Mouse (Mus musculus) limb, embryonic 11.5 days (tissue): ENCODE measurements at regions not wholly inside any gene's neighbourhood (a gene's known extent, or its start where the extent isn't known, plus 50 kb on each side); places are given as distances from the start of the nearest gene placed in this dataset.

Experiments
- ATAC-seq: fragments of 200-750 bp; cut with Nextera tagmentation; 2 replicates; pipeline ENCODE4 v1.8.0; 2017; ENCODE audit warnings: low read depth; ENCODE audit not compliant: insufficient number of reproducible peaks, low FRiP score, low TSS enrichment
- DNase-seq: peaks from one replicate; pipeline ENCODE4 v3.0.0-alpha.2; 2015; ENCODE audit warnings: low spot score
- H3K27ac ChIP-seq: fragments of 300-500 bp; sonication (generic); replicated peaks from 2 replicates; pipeline ENCODE4 v1.5.1; 2014; ENCODE audit warnings: low read depth, mild to moderate bottlenecking, low read length
- H3K27me3 ChIP-seq: fragments of 300-500 bp; sonication (generic); 2 replicates; pipeline ENCODE4 v1.6.1; 2014; ENCODE audit warnings: mild to moderate bottlenecking, low read length, mixed read lengths; ENCODE audit not compliant: control insufficient read depth, insufficient read depth
- H3K36me3 ChIP-seq: fragments of 300-500 bp; sonication (generic); 2 replicates; pipeline ENCODE4 v1.6.1; 2014; ENCODE audit warnings: mild to moderate bottlenecking, low read length, moderate library complexity, mixed read lengths; ENCODE audit not compliant: control insufficient read depth, insufficient read depth
- H3K4me1 ChIP-seq: fragments of 300-500 bp; sonication (generic); 2 replicates; pipeline ENCODE4 v1.6.1; 2014; ENCODE audit warnings: low read length, mixed read lengths; ENCODE audit not compliant: control insufficient read depth, insufficient read depth
- H3K4me2 ChIP-seq: fragments of 300-500 bp; sonication (generic); 2 replicates; pipeline ENCODE4 v1.6.1; 2014; ENCODE audit warnings: low read depth, mild to moderate bottlenecking, moderate library complexity; ENCODE audit not compliant: severe bottlenecking
- H3K4me3 ChIP-seq: fragments of 300-500 bp; sonication (generic); 2 replicates; pipeline ENCODE4 v1.5.1; 2014; ENCODE audit warnings: low read depth, low read length
- H3K9ac ChIP-seq: fragments of 300-500 bp; sonication (generic); 2 replicates; pipeline ENCODE4 v1.6.1; 2014; ENCODE audit warnings: mild to moderate bottlenecking, low read length
- H3K9me3 ChIP-seq: fragments of 300-500 bp; sonication (generic); 2 replicates; pipeline ENCODE4 v1.6.1; 2016; ENCODE audit warnings: low read length; ENCODE audit not compliant: control insufficient read depth
- WGBS: fragments of 180-500 bp; shearing (Covaris S2); extraction: QIAGEN DNeasy Blood & Tissue Kit; methylation state at CpG from one replicate; pipeline ENCODE4 v1.1.7; 2014; 5-methylcytosine and 5-hydroxymethylcytosine counted together

GRCm38 (mm10) chr6:101603083-101603482 is 225.4 kb upstream of the Pdzrn3 start:
- Histone ChIP-seq H3K9me3 (no peaks in the 10 kb centered on the region), H3K9ac (no peak overlapping the region), H3K27ac (no peak overlapping the region), H3K27me3 (no peaks in the 10 kb centered on the region), H3K36me3 (no peaks in the 10 kb centered on the region), H3K4me2 (no peak overlapping the region), H3K4me3 (no peak overlapping the region), H3K4me1 (no peaks in the 10 kb centered on the region)
- 55% methylated on average over 6 of the region's 6 CpGs for WGBS
- ATAC-seq, result no peak
- DNase-seq, result no peak

DNA sequence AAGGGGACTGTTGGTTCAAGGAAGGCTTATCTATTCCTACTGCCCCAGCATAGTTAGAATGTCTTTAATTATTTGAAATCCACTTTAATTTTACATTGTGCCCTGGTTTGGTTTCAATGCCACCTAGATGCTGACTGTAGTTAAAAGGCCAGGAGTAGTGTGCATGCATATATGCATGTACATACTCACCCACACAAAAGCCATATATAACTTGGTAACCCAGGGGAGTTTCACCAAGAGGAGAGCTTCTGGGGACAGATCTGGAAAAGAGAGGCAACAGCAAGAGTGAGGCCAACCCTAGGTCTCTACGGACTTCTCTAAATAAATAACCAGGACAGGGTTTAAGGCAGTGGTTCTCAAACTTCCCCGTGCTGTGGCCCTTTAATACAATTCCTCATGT is 219.3 kb upstream of the Pdzrn3 start:
- Histone ChIP-seq H3K4me1 (no peaks in the 10 kb centered on the region), H3K27me3 (no peaks in the 10 kb centered on the region), H3K4me3 (no peak overlapping the region), H3K36me3 (no peaks in the 10 kb centered on the region), H3K9ac (no peak overlapping the region), H3K27ac (no peak overlapping the region), H3K9me3 (no peaks in the 10 kb centered on the region), H3K4me2 (no peak overlapping the region)
- 86% methylated on average over 2 of the region's 2 CpGs for WGBS
- no peak for ATAC-seq
- DNase-seq, result no peak

GRCm38 (mm10) chr6:101593782-101594641 is 216.3 kb upstream of the Pdzrn3 start:
- H3K36me3 ChIP-seq, result no peaks in the 10 kb centered on the region
- DNase-seq, result no peak

GRCm38 (mm10) chr6:101585871-101586270 is 208.2 kb upstream of the Pdzrn3 start:
- 72% methylated on average over 16 of the region's 16 CpGs for WGBS
- no peaks in the 10 kb centered on the region for H3K4me1 ChIP-seq
- H3K27me3 ChIP-seq, result no peaks in the 10 kb centered on the region
- no peak overlapping the region for H3K4me2 ChIP-seq
- DNase-seq (no peak), ATAC-seq (no peak)
- no peak overlapping the region for H3K27ac ChIP-seq
- no peak overlapping the region for H3K4me3 ChIP-seq
- H3K9ac ChIP-seq, result no peak overlapping the region
- H3K36me3 ChIP-seq, result no peaks in the 10 kb centered on the region
- H3K9me3 ChIP-seq, result no peaks in the 10 kb centered on the region

More at GRCm38 (mm10) chr6:101593782-101594641, 216.3 kb upstream of the Pdzrn3 start:
- H3K27me3 ChIP-seq, result no peaks in the 10 kb centered on the region
- H3K9me3 ChIP-seq, result no peaks in the 10 kb centered on the region
- H3K4me3 ChIP-seq, result no peak overlapping the region
- H3K9ac ChIP-seq, result no peak overlapping the region
- WGBS, result 70% methylated on average over 12 of the region's 12 CpGs
- H3K27ac ChIP-seq, result no peak overlapping the region
- H3K4me1 ChIP-seq, result no peaks in the 10 kb centered on the region
- no peak overlapping the region for H3K4me2 ChIP-seq
- ATAC-seq, result no peak

- no peak for ATAC-seq
- Histone ChIP-seq H3K36me3 (no peaks in the 10 kb centered on the region), H3K4me1 (no peaks in the 10 kb centered on the region), H3K9me3 (no peaks in the 10 kb centered on the region), H3K9ac (no peak overlapping the region), H3K27me3 (no peaks in the 10 kb centered on the region), H3K4me3 (no peak overlapping the region), H3K4me2 (no peak overlapping the region), H3K27ac (no peak overlapping the region)
- no peak for DNase-seq
- 83% methylated on average over 4 of the region's 4 CpGs for WGBS
These were observed 203.1 kb upstream of the Pdzrn3 start for GRCm38 (mm10) chr6:101580824-101581223.

DNA sequence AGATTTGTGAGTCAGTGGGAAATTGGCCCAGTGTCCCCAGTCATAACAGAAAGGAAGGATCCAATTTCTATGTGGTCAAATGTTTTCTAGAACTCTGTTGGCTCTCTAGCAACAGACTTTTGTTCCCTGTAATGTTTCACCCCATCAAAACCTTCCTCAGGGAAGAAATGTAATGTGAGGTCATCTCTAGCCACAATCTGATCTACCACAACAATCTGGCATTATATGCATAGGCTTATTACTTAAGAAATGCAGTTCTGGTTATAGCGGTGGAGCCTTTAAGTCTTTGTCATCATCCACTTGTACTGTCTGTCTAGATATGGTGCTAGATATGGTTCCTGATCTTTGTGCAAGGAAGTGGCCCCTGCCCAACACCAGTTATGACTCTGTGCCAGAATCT is 178.4 kb upstream of the Pdzrn3 start:
- no peaks in the 10 kb centered on the region for H3K4me1 ChIP-seq
- H3K27ac ChIP-seq, result no peak overlapping the region
- ATAC-seq (no peak), DNase-seq (no peak)
- H3K27me3 ChIP-seq, result no peaks in the 10 kb centered on the region
- H3K36me3 ChIP-seq, result no peaks in the 10 kb centered on the region
- no peak overlapping the region for H3K4me3 ChIP-seq
- no peaks in the 10 kb centered on the region for H3K9me3 ChIP-seq
- no peak overlapping the region for H3K9ac ChIP-seq
- H3K4me2 ChIP-seq, result no peak overlapping the region
- WGBS, result 97% methylated on average over 1 of the region's 1 CpGs

GRCm38 (mm10) chr6:101554965-101555604 is 177.4 kb upstream of the Pdzrn3 start:
- no peaks in the 10 kb centered on the region for H3K27me3 ChIP-seq
- no peaks in the 10 kb centered on the region for H3K4me1 ChIP-seq
- no peaks in the 10 kb centered on the region for H3K9me3 ChIP-seq
- 35% methylated on average over 2 of the region's 2 CpGs for WGBS
- H3K27ac ChIP-seq, result no peak overlapping the region
- no peak overlapping the region for H3K9ac ChIP-seq
- H3K4me2 ChIP-seq, result no peak overlapping the region
- ATAC-seq, result no peak
- no peak overlapping the region for H3K4me3 ChIP-seq
- DNase-seq, result no peak
- no peaks in the 10 kb centered on the region for H3K36me3 ChIP-seq

- Histone ChIP-seq H3K27me3 (no peaks in the 10 kb centered on the region), H3K4me2 (no peak overlapping the region), H3K9me3 (no peaks in the 10 kb centered on the region), H3K36me3 (no peaks in the 10 kb centered on the region), H3K9ac (no peak overlapping the region), H3K4me1 (no peaks in the 10 kb centered on the region), H3K4me3 (no peak overlapping the region), H3K27ac (no peak overlapping the region)
- no peak for DNase-seq
- ATAC-seq, result no peak
- 25% methylated on average over 7 of the region's 7 CpGs for WGBS
These were observed 173.0 kb upstream of the Pdzrn3 start for GRCm38 (mm10) chr6:101550501-101551268.
